Mouse (Mus musculus) kidney, postnatal 0 days (tissue): ENCODE data around the gene Pbx1. TPM values are rescaled to one million over a fixed set of nuclear protein-coding genes. Genes with fewer than 3 reads are reported as not detected.

Source experiments
- ATAC-seq: fragments of 200-750 bp; cut with Nextera tagmentation; replicated peaks from 2 replicates; pipeline ENCODE4 v1.8.0; 2017; ENCODE audit warnings: low read depth, moderate number of reproducible peaks, moderate TSS enrichment, moderate library complexity; ENCODE audit not compliant: low FRiP score
- DNase-seq: peaks from one replicate; pipeline ENCODE4 v3.0.0-alpha.2; 2016; ENCODE audit warnings: low spot score
- H3K27ac ChIP-seq: fragments of 300-500 bp; sonication (generic); 2 replicates; pipeline ENCODE4 v1.5.1; 2014; ENCODE audit warnings: mild to moderate bottlenecking
- H3K27me3 ChIP-seq: fragments of 300-500 bp; sonication (generic); 2 replicates; pipeline ENCODE4 v1.6.1; 2014; ENCODE audit warnings: low read length, mixed read lengths; ENCODE audit not compliant: insufficient read depth
- H3K36me3 ChIP-seq: fragments of 300-500 bp; sonication (generic); 2 replicates; pipeline ENCODE4 v1.6.1; 2014; ENCODE audit warnings: low read length, mixed read lengths; ENCODE audit not compliant: insufficient read depth
- H3K4me1 ChIP-seq: fragments of 300-500 bp; sonication (generic); replicated peaks from 2 replicates; pipeline ENCODE4 v1.6.1; 2014; ENCODE audit warnings: antibody characterized with exemption, low read length, mixed read lengths; ENCODE audit not compliant: insufficient read depth
- H3K4me2 ChIP-seq: fragments of 300-500 bp; sonication (generic); 2 replicates; pipeline ENCODE4 v1.6.1; 2014; ENCODE audit warnings: mild to moderate bottlenecking, low read length, moderate library complexity, mixed read lengths
- H3K4me3 ChIP-seq: fragments of 300-500 bp; sonication (generic); replicated peaks from 2 replicates; pipeline ENCODE4 v1.5.1; 2014; ENCODE audit warnings: low read depth, low read length
- H3K9ac ChIP-seq: fragments of 300-500 bp; sonication (generic); 2 replicates; pipeline ENCODE4 v1.6.1; 2014; ENCODE audit warnings: low read depth, low read length
- H3K9me3 ChIP-seq: fragments of 300-500 bp; sonication (generic); replicated peaks from 2 replicates; pipeline ENCODE4 v1.6.1; 2016; ENCODE audit warnings: low read length, inconsistent platforms, mixed read lengths
- CTCF ChIP-seq: IDR thresholded peaks from 2 replicates; pipeline ENCODE4 v1.5.1; 2016; ENCODE audit warnings: antibody characterized with exemption, low read depth, mild to moderate bottlenecking, moderate library complexity
- WGBS: fragments of 180-500 bp; shearing (Covaris S2); extraction: QIAGEN DNeasy Blood & Tissue Kit; methylation state at CpG from one replicate; pipeline ENCODE4 v1.1.7; 2014; 5-methylcytosine and 5-hydroxymethylcytosine counted together
- polyA plus RNA-seq: library from polyadenylated mRNA; unstranded; fragments of >200 nt; fragmentation: Nextera tagmentation; extraction: Ambion mirVana; gene quantifications from 2 replicates; pipeline ENCODE4 v1.2.1, GENCODE M21; 2015

Pbx1 gene
- polyA plus RNA-seq, 1 experiment from 2014 or later, result 55.7 TPM

GRCm38 (mm10) chr1:168336238-168336818, 95.7 kb downstream of the Pbx1 start:
- Histone ChIP-seq H3K4me2 (no peak overlapping the region), H3K27ac (no peak overlapping the region), H3K9me3 (no peaks in the 10 kb centered on the region), H3K9ac (no peak overlapping the region), H3K4me3 (no peak overlapping the region), H3K36me3 (peaks cover 2% of the 10 kb centered on the region; the same call in 1 of the 2 replicates), H3K27me3 (no peaks in the 10 kb centered on the region), H3K4me1 (no peaks in the 10 kb centered on the region)
- 87% methylated on average over 7 of the region's 7 CpGs for WGBS
- ATAC-seq, result no peak
- DNase-seq, result no peak
- TF ChIP-seq CTCF, result no peak

- H3K9me3 ChIP-seq, result no peaks in the 10 kb centered on the region
- DNase-seq (no peak), ATAC-seq (no peak)
- H3K27me3 ChIP-seq, result no peaks in the 10 kb centered on the region
- 77% methylated on average over 8 of the region's 8 CpGs for WGBS
- H3K36me3 ChIP-seq, result peaks cover 2% of the 10 kb centered on the region; the same call in 1 of the 2 replicates
- no peaks in the 10 kb centered on the region for H3K4me1 ChIP-seq
- H3K9ac ChIP-seq, result no peak overlapping the region
- peak overlapping the region; percentile 25 for H3K27ac ChIP-seq
- H3K4me2 ChIP-seq, result no peak overlapping the region
- no peak overlapping the region for H3K4me3 ChIP-seq
- no peak for TF ChIP-seq CTCF
These were observed 97.1 kb downstream of the Pbx1 start for GRCm38 (mm10) chr1:168334831-168335574.

- no peak overlapping the region for H3K9ac ChIP-seq
- 81% methylated on average over 9 of the region's 9 CpGs for WGBS
- H3K36me3 ChIP-seq, result peaks cover 7% of the 10 kb centered on the region; the same call in 1 of the 2 replicates
- no peaks in the 10 kb centered on the region for H3K9me3 ChIP-seq
- no peak for DNase-seq
- H3K4me2 ChIP-seq, result no peak overlapping the region
- ATAC-seq, result no peak
- H3K27me3 ChIP-seq, result no peaks in the 10 kb centered on the region
- no peak overlapping the region for H3K27ac ChIP-seq
- no peak overlapping the region for H3K4me3 ChIP-seq
- H3K4me1 ChIP-seq, result no peaks in the 10 kb centered on the region; the same call in 1 of the 2 replicates
- no peak for TF ChIP-seq CTCF
These were observed 100.0 kb downstream of the Pbx1 start for GRCm38 (mm10) chr1:168332056-168332455.

GRCm38 (mm10) chr1:168328236-168328605, 103.8 kb downstream of the Pbx1 start:
- no peak overlapping the region for H3K4me3 ChIP-seq
- 46% methylated on average over 3 of the region's 3 CpGs for WGBS
- H3K36me3 ChIP-seq, result 0 out of 2 replicates have a peak, but pooled peaks cover 7% of the 10 kb centered on the region
- no peaks in the 10 kb centered on the region for H3K9me3 ChIP-seq
- no peak overlapping the region for H3K4me2 ChIP-seq
- no peak overlapping the region for H3K9ac ChIP-seq
- H3K27ac ChIP-seq, result no peak overlapping the region
- ATAC-seq (no peak), DNase-seq (no peak)
- no peaks in the 10 kb centered on the region for H3K27me3 ChIP-seq
- peaks cover 4% of the 10 kb centered on the region; the same call in 1 of the 2 replicates for H3K4me1 ChIP-seq
- TF ChIP-seq CTCF, result no peak

- no peaks in the 10 kb centered on the region for H3K9me3 ChIP-seq
- WGBS, result 78% methylated on average over 18 of the region's 18 CpGs
- 0 out of 2 replicates have a peak, but pooled peaks cover 7% of the 10 kb centered on the region for H3K36me3 ChIP-seq
- H3K27me3 ChIP-seq, result no peaks in the 10 kb centered on the region
- H3K27ac ChIP-seq, result no peak overlapping the region
- peaks cover 4% of the 10 kb centered on the region; the same call in 1 of the 2 replicates for H3K4me1 ChIP-seq
- DNase-seq, result no peak
- no peak overlapping the region for H3K9ac ChIP-seq
- no peak overlapping the region for H3K4me3 ChIP-seq
- TF ChIP-seq CTCF, result no peak
- no peak for ATAC-seq
- H3K4me2 ChIP-seq, result no peak overlapping the region
These were observed 104.5 kb downstream of the Pbx1 start for GRCm38 (mm10) chr1:168327405-168328235.

- no peak overlapping the region for H3K9ac ChIP-seq
- no peak overlapping the region for H3K4me2 ChIP-seq
- H3K27ac ChIP-seq, result no peak overlapping the region
- ATAC-seq, result no peak
- peak; percentile 53 for DNase-seq
- H3K36me3 ChIP-seq, result 0 out of 2 replicates have a peak, but pooled peaks cover 4% of the 10 kb centered on the region
- no peaks in the 10 kb centered on the region for H3K9me3 ChIP-seq
- no peaks in the 10 kb centered on the region for H3K27me3 ChIP-seq
- WGBS, result 53% methylated on average over 4 of the region's 4 CpGs
- peaks cover 7% of the 10 kb centered on the region; the same call in 1 of the 2 replicates for H3K4me1 ChIP-seq
- no peak for TF ChIP-seq CTCF
- H3K4me3 ChIP-seq, result no peak overlapping the region
These were observed 106.3 kb downstream of the Pbx1 start for GRCm38 (mm10) chr1:168325786-168326185.
